Mouse (Mus musculus): Measurements from ENCODE around the gene Kank2. TPM values are rescaled to one million over a fixed set of nuclear protein-coding genes. Genes with fewer than 3 reads are reported as not detected.

Gene Kank2
- polyA plus RNA-seq, 1 experiment from 2014 or later = 16.4 TPM

- Histone ChIP-seq H3K27me3 (ENCODE audit: insufficient read depth, low read length) (no peaks in the 10 kb centered on the region), H3K9ac (no peak overlapping the region), H3K4me2 (no peak overlapping the region), H3K27ac (ENCODE audit: low read depth) (no peak overlapping the region), H3K9me3 (ENCODE audit: low read depth, low read length) (no peaks in the 10 kb centered on the region), H3K36me3 (ENCODE audit: insufficient read depth) (peaks cover 77% of the 10 kb centered on the region), H3K4me1 (ENCODE audit: insufficient read depth) (no peaks in the 10 kb centered on the region), H3K4me3 (ENCODE audit: low read depth, low read length) (no peak overlapping the region)
- WGBS = 86% methylated on average over 6 of the region's 6 CpGs
- ATAC-seq (ENCODE audit: insufficient read depth) = no peak
- no peak for TF ChIP-seq CTCF (IDR thresholded peaks at IDR 0.05; ENCODE audit: low read depth)
- no peak for DNase-seq
Measured at GRCm38 (mm10) chr9:21818561-21818960, 20.0 kb upstream of the Kank2 start.

- Histone ChIP-seq H3K4me3 (ENCODE audit: low read depth, low read length) (no peak overlapping the region), H3K36me3 (ENCODE audit: insufficient read depth) (peaks cover 77% of the 10 kb centered on the region), H3K9me3 (ENCODE audit: low read depth, low read length) (no peaks in the 10 kb centered on the region), H3K4me2 (no peak overlapping the region), H3K27me3 (ENCODE audit: insufficient read depth, low read length) (no peaks in the 10 kb centered on the region), H3K27ac (ENCODE audit: low read depth) (no peak overlapping the region), H3K9ac (no peak overlapping the region), H3K4me1 (ENCODE audit: insufficient read depth) (no peaks in the 10 kb centered on the region)
- no peak for TF ChIP-seq CTCF (IDR thresholded peaks at IDR 0.05; ENCODE audit: low read depth)
- ATAC-seq (ENCODE audit: insufficient read depth) (no peak), DNase-seq (no peak)
- WGBS = 74% methylated on average over 4 of the region's 4 CpGs
Measured at GRCm38 (mm10) chr9:21818125-21818524, 19.6 kb upstream of the Kank2 start.

- DNase-seq (no peak), ATAC-seq (ENCODE audit: insufficient read depth) (no peak)
- H3K27ac ChIP-seq (ENCODE audit: low read depth) = no peak overlapping the region
- no peak overlapping the region for H3K4me2 ChIP-seq
- no peak for TF ChIP-seq CTCF (IDR thresholded peaks at IDR 0.05; ENCODE audit: low read depth)
- H3K9ac ChIP-seq = no peak overlapping the region
- H3K4me1 ChIP-seq (ENCODE audit: insufficient read depth) = no peaks in the 10 kb centered on the region
- no peaks in the 10 kb centered on the region for H3K9me3 ChIP-seq (ENCODE audit: low read depth, low read length)
- H3K27me3 ChIP-seq (ENCODE audit: insufficient read depth, low read length) = no peaks in the 10 kb centered on the region
- WGBS = 59% methylated on average over 9 of the region's 9 CpGs
- H3K36me3 ChIP-seq (ENCODE audit: insufficient read depth) = peaks cover 81% of the 10 kb centered on the region
- no peak overlapping the region for H3K4me3 ChIP-seq (ENCODE audit: low read depth, low read length)
Measured at GRCm38 (mm10) chr9:21816716-21817305, 18.3 kb upstream of the Kank2 start.

GRCm38 (mm10) chr9:21811170-21811569, 12.6 kb upstream of the Kank2 start:
- H3K36me3 ChIP-seq (ENCODE audit: insufficient read depth) = peaks cover 62% of the 10 kb centered on the region
- no peak for ATAC-seq (ENCODE audit: insufficient read depth)

GRCm38 (mm10) chr9:21808561-21808960, 10.0 kb upstream of the Kank2 start:
- H3K9me3 ChIP-seq (ENCODE audit: low read depth, low read length) = no peaks in the 10 kb centered on the region
- TF ChIP-seq CTCF (IDR thresholded peaks at IDR 0.05; ENCODE audit: low read depth) = peak; percentile 53
- no peaks in the 10 kb centered on the region for H3K27me3 ChIP-seq (ENCODE audit: insufficient read depth, low read length)
- no peaks in the 10 kb centered on the region for H3K4me1 ChIP-seq (ENCODE audit: insufficient read depth)
- H3K36me3 ChIP-seq (ENCODE audit: insufficient read depth) = peaks cover 40% of the 10 kb centered on the region
- H3K4me2 ChIP-seq = no peak overlapping the region
- H3K4me3 ChIP-seq (ENCODE audit: low read depth, low read length) = no peak overlapping the region
- no peak overlapping the region for H3K9ac ChIP-seq
- no peak for ATAC-seq (ENCODE audit: insufficient read depth)
- DNase-seq = no peak
- WGBS = 55% methylated on average over 3 of the region's 3 CpGs
- H3K27ac ChIP-seq (ENCODE audit: low read depth) = no peak overlapping the region

More at GRCm38 (mm10) chr9:21811170-21811569, 12.6 kb upstream of the Kank2 start:
- Histone ChIP-seq H3K27ac (ENCODE audit: low read depth) (no peak overlapping the region), H3K4me1 (ENCODE audit: insufficient read depth) (no peaks in the 10 kb centered on the region), H3K9me3 (ENCODE audit: low read depth, low read length) (no peaks in the 10 kb centered on the region), H3K27me3 (ENCODE audit: insufficient read depth, low read length) (no peaks in the 10 kb centered on the region), H3K9ac (no peak overlapping the region), H3K4me2 (no peak overlapping the region), H3K4me3 (ENCODE audit: low read depth, low read length) (no peak overlapping the region)
- no peak for TF ChIP-seq CTCF (IDR thresholded peaks at IDR 0.05; ENCODE audit: low read depth)
- WGBS = 79% methylated on average over 5 of the region's 5 CpGs
- no peak for DNase-seq

- H3K27me3 ChIP-seq (ENCODE audit: insufficient read depth, low read length) = no peaks in the 10 kb centered on the region
- TF ChIP-seq CTCF (IDR thresholded peaks at IDR 0.05; ENCODE audit: low read depth) = no peak
Measured at GRCm38 (mm10) chr9:21806976-21807375, 8.4 kb upstream of the Kank2 start.

GRCm38 (mm10) chr9:21806363-21806762, 7.8 kb upstream of the Kank2 start:
- Histone ChIP-seq H3K27ac (ENCODE audit: low read depth) (no peak overlapping the region), H3K4me1 (ENCODE audit: insufficient read depth) (no peaks in the 10 kb centered on the region), H3K27me3 (ENCODE audit: insufficient read depth, low read length) (no peaks in the 10 kb centered on the region), H3K36me3 (ENCODE audit: insufficient read depth) (peaks cover 34% of the 10 kb centered on the region; the same call in 1 of the 2 replicates), H3K9ac (no peak overlapping the region), H3K4me3 (ENCODE audit: low read depth, low read length) (no peak overlapping the region), H3K9me3 (ENCODE audit: low read depth, low read length) (no peaks in the 10 kb centered on the region), H3K4me2 (no peak overlapping the region)
- no peak for TF ChIP-seq CTCF (IDR thresholded peaks at IDR 0.05; ENCODE audit: low read depth)
- DNase-seq = no peak
- ATAC-seq (ENCODE audit: insufficient read depth) = no peak
- 53% methylated on average over 3 of the region's 3 CpGs for WGBS

More at GRCm38 (mm10) chr9:21806976-21807375, 8.4 kb upstream of the Kank2 start:
- Histone ChIP-seq H3K36me3 (ENCODE audit: insufficient read depth) (peaks cover 31% of the 10 kb centered on the region; the same call in 1 of the 2 replicates), H3K4me1 (ENCODE audit: insufficient read depth) (no peaks in the 10 kb centered on the region), H3K9ac (no peak overlapping the region), H3K4me2 (no peak overlapping the region), H3K4me3 (ENCODE audit: low read depth, low read length) (no peak overlapping the region), H3K9me3 (ENCODE audit: low read depth, low read length) (no peaks in the 10 kb centered on the region), H3K27ac (ENCODE audit: low read depth) (no peak overlapping the region)
- ATAC-seq (ENCODE audit: insufficient read depth) (no peak), DNase-seq (no peak)
- WGBS = 80% methylated on average over 11 of the region's 11 CpGs
